Mouse (Mus musculus): ENCODE data around the gene Syt13. TPM values are rescaled to one million over a fixed set of nuclear protein-coding genes. Genes with fewer than 3 reads are reported as not detected.

The Syt13 gene
- polyA plus RNA-seq, 1 experiment from 2014 or later = 6.4 TPM

GRCm38 (mm10) chr2:92949518-92949917 lies 34.6 kb downstream of the Syt13 start:
- Histone ChIP-seq H3K9ac (no peak overlapping the region), H3K36me3 (no peaks in the 10 kb centered on the region), H3K4me3 (replicated peaks) (no peak overlapping the region), H3K4me2 (replicated peaks) (no peak overlapping the region), H3K9me3 (no peaks in the 10 kb centered on the region), H3K4me1 (replicated peaks) (peaks cover 12% of the 10 kb centered on the region), H3K27me3 (replicated peaks) (no peaks in the 10 kb centered on the region), H3K27ac (no peak overlapping the region)
- no peak for ATAC-seq
- 5% methylated on average over 1 of the region's 1 CpGs for WGBS

- Histone ChIP-seq H3K36me3 (no peaks in the 10 kb centered on the region), H3K4me2 (replicated peaks) (no peak overlapping the region), H3K27me3 (replicated peaks) (no peaks in the 10 kb centered on the region), H3K27ac (no peak overlapping the region), H3K9me3 (no peaks in the 10 kb centered on the region), H3K4me1 (replicated peaks) (peaks cover 2% of the 10 kb centered on the region), H3K9ac (no peak overlapping the region), H3K4me3 (replicated peaks) (no peak overlapping the region)
- ATAC-seq = no peak
- WGBS = 91% methylated on average over 17 of the region's 17 CpGs
Observed at GRCm38 (mm10) chr2:92953450-92953849, 38.6 kb downstream of the Syt13 start.

- Histone ChIP-seq H3K4me1 (replicated peaks) (no peaks in the 10 kb centered on the region), H3K9me3 (no peaks in the 10 kb centered on the region), H3K4me3 (replicated peaks) (no peak overlapping the region), H3K4me2 (replicated peaks) (no peak overlapping the region), H3K27ac (no peak overlapping the region), H3K27me3 (replicated peaks) (no peaks in the 10 kb centered on the region), H3K36me3 (no peaks in the 10 kb centered on the region), H3K9ac (no peak overlapping the region)
- no peak for ATAC-seq
- 46% methylated on average over 11 of the region's 11 CpGs for WGBS
Observed at GRCm38 (mm10) chr2:92954404-92955114, 39.7 kb downstream of the Syt13 start.

GRCm38 (mm10) chr2:92956943-92957342 lies 42.0 kb downstream of the Syt13 start:
- H3K4me3 ChIP-seq (replicated peaks) = no peak overlapping the region
- WGBS = 81% methylated on average over 2 of the region's 2 CpGs
- no peaks in the 10 kb centered on the region for H3K36me3 ChIP-seq
- H3K9me3 ChIP-seq = no peaks in the 10 kb centered on the region
- ATAC-seq = no peak
- H3K27ac ChIP-seq = no peak overlapping the region
- no peak overlapping the region for H3K9ac ChIP-seq
- H3K4me1 ChIP-seq (replicated peaks) = no peaks in the 10 kb centered on the region
- H3K4me2 ChIP-seq (replicated peaks) = no peak overlapping the region
- H3K27me3 ChIP-seq (replicated peaks) = no peaks in the 10 kb centered on the region

- Histone ChIP-seq H3K4me3 (replicated peaks) (no peak overlapping the region), H3K27ac (no peak overlapping the region), H3K4me1 (replicated peaks) (no peaks in the 10 kb centered on the region), H3K27me3 (replicated peaks) (no peaks in the 10 kb centered on the region), H3K9me3 (no peaks in the 10 kb centered on the region), H3K4me2 (replicated peaks) (no peak overlapping the region), H3K9ac (no peak overlapping the region), H3K36me3 (no peaks in the 10 kb centered on the region)
- 77% methylated on average over 4 of the region's 4 CpGs for WGBS
- ATAC-seq = no peak
Observed at GRCm38 (mm10) chr2:92958640-92959039, 43.7 kb downstream of the Syt13 start.

- 89% methylated on average over 1 of the region's 1 CpGs for whole genome bisulfite sequencing
- no peaks in the 10 kb centered on the region for H3K9me3 ChIP-seq
- ATAC-seq = no peak
- H3K27me3 ChIP-seq (replicated peaks) = no peaks in the 10 kb centered on the region
- H3K27ac ChIP-seq = no peak overlapping the region
- no peak overlapping the region for H3K4me2 ChIP-seq (replicated peaks)
- H3K36me3 ChIP-seq = peaks cover under 1% of the 10 kb centered on the region; the same call in 1 of the 2 replicates
- H3K9ac ChIP-seq = no peak overlapping the region
- H3K4me1 ChIP-seq (replicated peaks) = peaks cover 13% of the 10 kb centered on the region
- H3K4me3 ChIP-seq (replicated peaks) = no peak overlapping the region
Observed at GRCm38 (mm10) chr2:92964345-92964744, 49.4 kb downstream of the Syt13 start.

GRCm38 (mm10) chr2:92966257-92966656 lies 51.4 kb downstream of the Syt13 start:
- 61% methylated on average over 8 of the region's 8 CpGs for WGBS
- Histone ChIP-seq H3K9me3 (no peaks in the 10 kb centered on the region), H3K36me3 (peaks cover 2% of the 10 kb centered on the region; the same call in 1 of the 2 replicates), H3K4me1 (replicated peaks) (peaks cover 13% of the 10 kb centered on the region), H3K27ac (no peak overlapping the region), H3K9ac (no peak overlapping the region), H3K4me2 (replicated peaks) (no peak overlapping the region), H3K27me3 (replicated peaks) (no peaks in the 10 kb centered on the region), H3K4me3 (replicated peaks) (no peak overlapping the region)
- ATAC-seq = peak; percentile 12; the same call in 1 of the 2 replicates

- H3K27ac ChIP-seq = no peak overlapping the region
- ATAC-seq = peak; percentile 69
Observed at GRCm38 (mm10) chr2:92967032-92967838, 52.3 kb downstream of the Syt13 start.

GRCm38 (mm10) chr2:92967839-92968166 lies 52.9 kb downstream of the Syt13 start:
- Histone ChIP-seq H3K9ac (no peak overlapping the region), H3K27ac (no peak overlapping the region), H3K27me3 (replicated peaks) (no peaks in the 10 kb centered on the region), H3K9me3 (no peaks in the 10 kb centered on the region), H3K36me3 (peaks cover 12% of the 10 kb centered on the region; the same call in 1 of the 2 replicates), H3K4me1 (replicated peaks) (peaks cover 13% of the 10 kb centered on the region), H3K4me3 (replicated peaks) (no peak overlapping the region), H3K4me2 (replicated peaks) (no peak overlapping the region)
- 30% methylated on average over 4 of the region's 4 CpGs for WGBS
- no peak for ATAC-seq

More at GRCm38 (mm10) chr2:92967032-92967838, 52.3 kb downstream of the Syt13 start:
- Histone ChIP-seq H3K9me3 (no peaks in the 10 kb centered on the region), H3K4me1 (replicated peaks) (peaks cover 13% of the 10 kb centered on the region), H3K36me3 (peaks cover 7% of the 10 kb centered on the region; the same call in 1 of the 2 replicates), H3K27me3 (replicated peaks) (no peaks in the 10 kb centered on the region), H3K4me3 (replicated peaks) (no peak overlapping the region), H3K9ac (no peak overlapping the region), H3K4me2 (replicated peaks) (no peak overlapping the region)
- WGBS = 16% methylated on average over 10 of the region's 10 CpGs

GRCm38 (mm10) chr2:92971069-92971468 lies 56.2 kb downstream of the Syt13 start:
- H3K36me3 ChIP-seq = peaks cover 38% of the 10 kb centered on the region
- WGBS = 80% methylated on average over 9 of the region's 9 CpGs
- no peaks in the 10 kb centered on the region for H3K9me3 ChIP-seq
- H3K4me3 ChIP-seq (replicated peaks) = no peak overlapping the region
- H3K27me3 ChIP-seq (replicated peaks) = no peaks in the 10 kb centered on the region
- ATAC-seq = no peak
- peaks cover 13% of the 10 kb centered on the region for H3K4me1 ChIP-seq (replicated peaks)
- no peak overlapping the region for H3K27ac ChIP-seq
- no peak overlapping the region for H3K4me2 ChIP-seq (replicated peaks)
- H3K9ac ChIP-seq = no peak overlapping the region

GRCm38 (mm10) chr2:92971536-92971935 lies 56.6 kb downstream of the Syt13 start:
- H3K36me3 ChIP-seq = peaks cover 38% of the 10 kb centered on the region
- no peaks in the 10 kb centered on the region for H3K27me3 ChIP-seq (replicated peaks)
- peaks cover 12% of the 10 kb centered on the region for H3K4me1 ChIP-seq (replicated peaks)
- ATAC-seq = no peak
- H3K4me2 ChIP-seq (replicated peaks) = no peak overlapping the region
- H3K9me3 ChIP-seq = no peaks in the 10 kb centered on the region
- H3K9ac ChIP-seq = no peak overlapping the region
- no peak overlapping the region for H3K4me3 ChIP-seq (replicated peaks)
- no peak overlapping the region for H3K27ac ChIP-seq
- WGBS = 89% methylated on average over 8 of the region's 8 CpGs

GRCm38 (mm10) chr2:92972071-92972470 lies 57.2 kb downstream of the Syt13 start:
- no peak overlapping the region for H3K9ac ChIP-seq
- no peak for ATAC-seq
- 92% methylated on average over 17 of the region's 17 CpGs for WGBS
- peaks cover 10% of the 10 kb centered on the region for H3K4me1 ChIP-seq (replicated peaks)
- no peak overlapping the region for H3K27ac ChIP-seq
- H3K36me3 ChIP-seq = peaks cover 38% of the 10 kb centered on the region
- no peak overlapping the region for H3K4me2 ChIP-seq (replicated peaks)
- no peak overlapping the region for H3K4me3 ChIP-seq (replicated peaks)
- H3K9me3 ChIP-seq = 0 out of 2 replicates have a peak, but pooled peaks cover 2% of the 10 kb centered on the region
- no peaks in the 10 kb centered on the region for H3K27me3 ChIP-seq (replicated peaks)
